Mouse (Mus musculus) limb, embryonic 14.5 days (tissue): ENCODE measurements around the gene Pgs1. TPM values are rescaled to one million over a fixed set of nuclear protein-coding genes. Genes with fewer than 3 reads are reported as not detected.
A peak's percentile ranks its signal among the peaks of the same experiment; 100 is the strongest.

Experiments used
- ATAC-seq: fragments of 200-750 bp; cut with Nextera tagmentation; 2 replicates; pipeline ENCODE4 v1.8.0; 2017; ENCODE audit warnings: low read depth, moderate number of reproducible peaks, moderate TSS enrichment; ENCODE audit not compliant: low FRiP score
- DNase-seq: peaks from one replicate; pipeline ENCODE4 v3.0.0-alpha.2; 2015; ENCODE audit warnings: low spot score
- H3K27ac ChIP-seq: fragments of 300-500 bp; sonication (generic); replicated peaks from 2 replicates; pipeline ENCODE4 v1.5.1; 2014; ENCODE audit warnings: low read depth, mild to moderate bottlenecking, low read length, moderate library complexity, mixed read lengths
- H3K27me3 ChIP-seq: fragments of 300-500 bp; sonication (generic); 2 replicates; pipeline ENCODE4 v1.6.1; 2014; ENCODE audit warnings: low read length, mixed read lengths; ENCODE audit not compliant: control insufficient read depth, insufficient read depth
- H3K36me3 ChIP-seq: fragments of 300-500 bp; sonication (generic); 2 replicates; pipeline ENCODE4 v1.6.1; 2014; ENCODE audit warnings: mild to moderate bottlenecking, low read length, moderate library complexity, mixed read lengths; ENCODE audit not compliant: control insufficient read depth, insufficient read depth
- H3K4me1 ChIP-seq: fragments of 300-500 bp; sonication (generic); 2 replicates; pipeline ENCODE4 v1.6.1; 2014; ENCODE audit warnings: antibody characterized with exemption, low read length, mixed read lengths; ENCODE audit not compliant: control insufficient read depth, insufficient read depth
- H3K4me2 ChIP-seq: fragments of 300-500 bp; sonication (generic); replicated peaks from 2 replicates; pipeline ENCODE4 v1.6.1; 2014; ENCODE audit warnings: low read depth, mild to moderate bottlenecking, low read length, moderate library complexity; ENCODE audit not compliant: severe bottlenecking
- H3K4me3 ChIP-seq: fragments of 300-500 bp; sonication (generic); replicated peaks from 2 replicates; pipeline ENCODE4 v1.5.1; 2014; ENCODE audit warnings: low read length
- H3K9ac ChIP-seq: fragments of 300-500 bp; sonication (generic); 2 replicates; pipeline ENCODE4 v1.6.1; 2014; ENCODE audit warnings: mild to moderate bottlenecking, low read depth, low read length, moderate library complexity; ENCODE audit not compliant: severe bottlenecking
- H3K9me3 ChIP-seq: fragments of 300-500 bp; sonication (generic); 2 replicates; pipeline ENCODE4 v1.6.1; 2016; ENCODE audit warnings: low read length; ENCODE audit not compliant: control insufficient read depth
- POLR2A ChIP-seq: fragments of 200-500 bp; IDR thresholded peaks from 2 replicates; pipeline ENCODE4 v1.8.0; 2012; ENCODE audit warnings: inconsistent platforms, mild to moderate bottlenecking, moderate library complexity, borderline replicate concordance; ENCODE audit not compliant: insufficient read depth, insufficient read length; ENCODE audit errors: extremely low read depth
- WGBS: fragments of 180-500 bp; shearing (Covaris S2); extraction: QIAGEN DNeasy Blood & Tissue Kit; methylation state at CpG from one replicate; pipeline ENCODE4 v1.1.7; 2014; 5-methylcytosine and 5-hydroxymethylcytosine counted together
- polyA plus RNA-seq, 2 experiments: library from polyadenylated mRNA; depleted of rRNA in 1 of 2; stranded (reverse) in 1 of 2; unstranded in 1 of 2; fragments of >200 nt; fragmentation: Nextera tagmentation in 1 of 2; extraction: Ambion mirVana in 1 of 2; gene quantifications; 2 replicates each; pipeline versions ENCODE4 v1.2.1 to v1.2.3; 2012 to 2014

Pgs1 gene
- polyA plus RNA-seq, 2 experiments = 30.5 to 36.2 TPM

GRCm38 (mm10) chr11:117958197-117958596 is 27.9 kb upstream of the Pgs1 start:
- Histone ChIP-seq H3K4me1 (peaks cover 32% of the 10 kb centered on the region), H3K9ac (0 out of 2 replicates have a peak overlapping the region, but pooled peaks have one; percentile 22), H3K4me2 (no peak overlapping the region), H3K9me3 (no peaks in the 10 kb centered on the region), H3K27ac (no peak overlapping the region), H3K4me3 (no peak overlapping the region), H3K36me3 (no peaks in the 10 kb centered on the region), H3K27me3 (no peaks in the 10 kb centered on the region)
- TF ChIP-seq POLR2A = no peak
- ATAC-seq = no peak
- WGBS = 68% methylated on average over 7 of the region's 7 CpGs
- DNase-seq = no peak

- Histone ChIP-seq H3K27ac (no peak overlapping the region), H3K9ac (no peak overlapping the region), H3K36me3 (no peaks in the 10 kb centered on the region), H3K4me2 (no peak overlapping the region), H3K9me3 (no peaks in the 10 kb centered on the region), H3K4me1 (peaks cover 38% of the 10 kb centered on the region), H3K4me3 (no peak overlapping the region), H3K27me3 (no peaks in the 10 kb centered on the region)
- DNase-seq = no peak
- no peak for ATAC-seq
- WGBS = 78% methylated on average over 4 of the region's 4 CpGs
- no peak for TF ChIP-seq POLR2A
Measured at GRCm38 (mm10) chr11:117959166-117959565, 26.9 kb upstream of the Pgs1 start.

GRCm38 (mm10) chr11:117959741-117960381 is 26.2 kb upstream of the Pgs1 start:
- Histone ChIP-seq H3K9ac (no peak overlapping the region), H3K4me1 (peaks cover 38% of the 10 kb centered on the region), H3K27ac (no peak overlapping the region), H3K9me3 (no peaks in the 10 kb centered on the region), H3K36me3 (no peaks in the 10 kb centered on the region), H3K4me3 (no peak overlapping the region), H3K4me2 (no peak overlapping the region), H3K27me3 (no peaks in the 10 kb centered on the region)
- WGBS = 43% methylated on average over 17 of the region's 17 CpGs
- no peak for TF ChIP-seq POLR2A
- no peak for ATAC-seq
- no peak for DNase-seq

- no peak overlapping the region for H3K4me3 ChIP-seq
- H3K27ac ChIP-seq = no peak overlapping the region
- H3K9me3 ChIP-seq = no peaks in the 10 kb centered on the region
- H3K4me1 ChIP-seq = peaks cover 44% of the 10 kb centered on the region
- no peak overlapping the region for H3K9ac ChIP-seq
- TF ChIP-seq POLR2A = no peak
- no peak overlapping the region for H3K4me2 ChIP-seq
- ATAC-seq (no peak), DNase-seq (no peak)
- H3K27me3 ChIP-seq = no peaks in the 10 kb centered on the region
- no peaks in the 10 kb centered on the region for H3K36me3 ChIP-seq
Measured at GRCm38 (mm10) chr11:117960601-117961000, 25.5 kb upstream of the Pgs1 start.

GRCm38 (mm10) chr11:117962228-117963067 is 23.6 kb upstream of the Pgs1 start:
- peak overlapping the region; percentile 86; the same call in 1 of the 2 replicates for H3K4me2 ChIP-seq
- peak overlapping the region; percentile 2; the same call in 1 of the 2 replicates for H3K9ac ChIP-seq
- peaks cover 63% of the 10 kb centered on the region for H3K4me1 ChIP-seq
- H3K36me3 ChIP-seq = peaks cover 15% of the 10 kb centered on the region
- H3K4me3 ChIP-seq = peak overlapping the region; percentile 37
- H3K27me3 ChIP-seq = no peaks in the 10 kb centered on the region
- ATAC-seq = 0 out of 2 replicates have a peak, but pooled peaks have one; percentile 7
- no peak for DNase-seq
- 33% methylated on average over 10 of the region's 10 CpGs for WGBS
- H3K27ac ChIP-seq = peak overlapping the region; percentile 91
- no peaks in the 10 kb centered on the region for H3K9me3 ChIP-seq
- TF ChIP-seq POLR2A = no peak
